Mouse (Mus musculus): ENCODE measurements at regions not wholly inside any gene's neighbourhood (a gene's known extent, or its start where the extent isn't known, plus 50 kb on each side); places are given as distances from the start of the nearest gene placed in this dataset.

DNA sequence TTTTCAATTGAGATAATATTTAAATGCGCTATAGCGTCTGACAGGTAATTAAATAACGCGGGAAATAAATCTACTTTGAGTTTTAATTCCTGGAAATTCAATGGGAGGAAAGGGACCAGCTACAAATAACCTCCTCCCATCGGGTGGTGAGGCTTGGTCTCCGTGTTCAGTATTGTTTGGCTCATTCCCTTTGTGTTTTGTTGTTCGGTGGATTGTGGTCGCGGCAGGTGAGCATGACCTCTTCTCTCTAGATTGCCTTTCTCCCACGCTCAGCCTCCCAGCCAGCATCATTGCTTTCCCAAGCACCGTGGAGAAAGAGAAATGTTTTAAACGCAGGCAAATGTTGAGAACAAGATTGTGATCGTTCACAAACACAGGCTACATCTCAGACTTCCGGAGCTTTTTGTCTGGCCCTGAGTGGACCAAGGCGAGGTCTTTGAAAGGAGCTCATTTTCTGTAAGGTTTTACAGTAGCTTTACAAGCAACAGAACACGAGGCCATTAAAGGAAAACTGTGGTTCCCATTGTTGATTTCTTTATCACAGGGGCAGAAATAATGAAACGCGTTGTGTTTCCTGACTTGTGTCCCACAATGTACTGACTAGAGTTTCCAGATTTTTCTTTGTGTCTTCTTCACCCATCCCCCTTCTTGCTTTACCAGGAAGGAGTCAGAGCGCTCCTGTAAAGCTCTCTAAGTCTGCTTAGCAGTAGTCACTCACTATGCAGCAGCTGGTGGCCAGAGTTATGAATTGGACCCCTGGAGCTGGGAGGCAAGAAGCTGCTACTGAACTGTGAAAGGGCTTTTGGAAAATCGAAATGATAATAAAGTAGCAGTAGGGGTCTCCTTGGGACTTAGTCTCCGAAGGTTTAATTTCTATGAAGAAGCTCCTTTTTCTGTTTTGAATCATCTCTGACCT is 337.7 kb downstream of the Galc start:
- DNase-seq (ENCODE audit: low spot score): no peak

DNA sequence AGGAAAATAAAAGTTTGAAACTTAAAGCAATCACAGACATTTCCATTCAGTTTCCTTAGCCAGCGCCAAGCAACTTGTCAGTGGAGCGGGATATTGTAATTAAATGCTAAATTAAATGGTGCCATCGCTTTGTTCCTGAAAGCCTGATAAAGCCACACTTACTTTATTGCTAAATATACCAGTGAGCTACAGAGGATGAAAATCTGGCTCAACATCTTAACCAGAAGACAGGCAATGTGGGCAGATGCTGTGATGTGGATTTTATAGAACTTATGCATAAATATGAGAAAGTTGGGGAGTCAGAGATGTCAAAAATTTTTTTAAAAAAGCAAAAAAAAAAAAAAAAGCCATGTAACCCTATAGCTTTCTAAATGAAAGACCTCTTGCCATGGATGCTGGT is 340.8 kb downstream of the Galc start:
- DNase-seq (ENCODE audit: low spot score): no peak

DNA sequence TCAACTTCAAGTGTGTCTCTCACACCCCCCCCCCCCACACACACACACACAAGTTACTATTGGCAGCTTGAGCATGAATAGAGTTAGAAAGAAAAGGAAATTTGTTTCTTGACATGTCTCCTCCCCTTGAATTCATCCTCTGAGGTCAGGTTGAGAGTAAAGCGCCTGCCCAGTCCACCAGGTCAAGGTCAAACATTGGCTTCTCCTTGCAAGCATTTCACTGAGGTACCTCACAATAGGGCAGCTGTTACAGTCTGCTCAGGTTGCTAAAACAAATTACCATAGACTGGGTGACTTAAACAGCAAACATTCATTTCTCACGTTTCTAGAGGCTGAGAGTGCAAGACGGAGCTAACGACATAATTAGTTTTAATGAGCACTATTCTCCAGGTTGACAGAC is 344.2 kb downstream of the Galc start:
- DNase-seq (ENCODE audit: low spot score): no peak

DNA sequence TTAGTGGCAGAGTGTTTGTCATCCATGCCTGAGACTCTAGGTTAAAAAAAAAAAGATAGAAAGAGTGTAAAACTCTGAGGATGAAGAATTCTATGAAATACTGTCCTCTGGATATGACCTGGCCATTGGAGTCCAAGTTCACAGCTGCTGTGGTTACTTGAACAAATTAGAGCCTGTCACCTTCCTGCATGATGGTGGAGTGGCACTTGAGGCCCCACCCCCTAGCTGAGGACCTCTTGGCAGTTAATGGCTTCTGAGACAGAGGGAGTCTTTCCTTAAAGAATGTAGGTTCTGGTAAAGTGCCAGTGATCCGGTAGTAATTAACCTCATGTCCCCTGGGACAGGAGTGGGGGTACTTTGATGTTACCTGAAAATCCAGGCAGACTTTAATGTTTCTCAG is 346.5 kb downstream of the Galc start:
- no peak for DNase-seq (ENCODE audit: low spot score)

DNA sequence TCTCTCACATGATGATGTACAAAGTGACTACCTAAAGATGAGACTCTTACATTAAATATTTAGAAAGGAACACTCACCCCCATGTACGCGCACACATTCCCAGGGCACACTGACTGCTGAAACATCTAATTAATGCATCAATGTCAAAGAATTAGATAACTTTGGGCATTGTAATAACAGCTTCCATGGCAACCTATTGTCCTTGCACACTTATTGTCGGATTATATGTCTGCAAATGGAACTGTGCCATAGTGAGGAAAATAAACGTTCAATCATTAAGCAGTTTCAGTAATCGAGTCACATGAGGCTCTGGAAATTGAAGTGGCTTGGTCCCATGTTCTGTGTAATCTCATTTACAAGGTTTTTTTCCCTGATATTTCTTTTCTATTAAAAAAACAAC is 360.0 kb downstream of the Galc start:
- no peak for DNase-seq (ENCODE audit: low spot score)

DNA sequence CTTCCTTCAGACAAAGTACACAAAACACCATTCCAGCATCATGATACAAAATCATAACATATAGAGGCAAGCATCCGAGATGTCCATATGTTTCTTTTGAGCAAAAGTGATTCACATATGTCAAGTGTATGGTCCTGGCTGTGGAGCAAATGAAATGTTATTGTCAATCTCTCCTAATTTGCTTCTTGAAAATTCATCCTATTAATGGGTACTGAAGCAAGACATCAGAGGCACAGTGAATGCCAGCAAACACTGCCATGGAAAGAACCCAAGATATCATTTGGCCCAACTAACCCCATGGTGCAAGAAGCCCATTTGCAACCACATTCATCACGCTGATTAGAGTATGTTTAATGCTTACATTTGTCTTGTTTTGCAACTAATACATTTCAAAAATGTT is 361.1 kb downstream of the Galc start:
- no peak for DNase-seq (ENCODE audit: low spot score)

DNA sequence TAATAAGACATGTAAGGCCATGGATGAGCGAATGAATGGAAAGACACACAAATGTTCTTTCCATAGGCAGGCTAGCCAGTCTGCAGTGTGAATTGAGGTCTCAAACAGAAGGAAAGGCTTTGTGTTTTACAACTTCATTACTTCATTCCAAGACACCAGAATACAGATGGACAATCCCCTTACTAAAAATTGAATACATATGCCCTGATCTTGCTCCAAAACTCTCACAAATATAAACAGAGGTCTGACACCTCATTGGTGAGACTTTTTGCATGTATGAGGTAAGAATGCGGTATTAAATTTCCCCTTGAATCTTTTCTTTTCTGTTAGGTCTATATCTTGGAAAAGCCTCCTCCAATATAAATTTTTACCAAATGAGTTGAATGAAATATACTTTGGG is 363.3 kb downstream of the Galc start:
- DNase-seq (ENCODE audit: low spot score): no peak

DNA sequence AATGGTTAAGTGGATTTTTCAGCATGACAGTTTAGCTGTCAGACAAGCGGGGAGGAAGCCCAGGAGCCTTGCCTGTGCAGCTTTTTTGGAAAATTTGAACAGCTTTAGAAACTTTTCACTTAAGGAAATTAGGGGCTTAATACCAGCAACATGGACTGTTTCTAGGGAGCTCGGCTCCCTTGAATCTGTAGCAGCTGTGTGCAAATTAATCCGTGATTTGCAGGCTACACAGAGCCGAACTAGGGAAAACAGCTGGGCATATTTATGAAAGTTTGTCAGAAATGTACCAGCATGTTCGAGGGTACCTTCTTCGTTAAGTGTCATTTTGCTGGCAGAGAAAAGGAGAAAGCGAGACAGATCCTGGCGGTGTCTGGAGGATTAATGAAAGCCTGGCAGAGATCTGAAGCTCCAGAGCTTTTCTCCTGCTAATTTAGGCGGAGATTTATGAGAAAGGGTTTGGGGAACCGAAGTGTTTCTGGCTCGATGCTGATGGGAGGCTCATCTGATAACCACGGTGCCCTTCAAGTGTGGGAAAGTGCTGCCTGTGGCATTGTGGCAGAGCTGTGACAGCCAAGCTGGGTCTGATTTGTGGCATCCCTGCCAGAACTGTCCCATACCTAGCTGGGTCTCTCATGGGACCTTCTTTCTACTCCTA is 370.3 kb downstream of the Galc start:
- DNase-seq (ENCODE audit: low spot score): no peak

DNA sequence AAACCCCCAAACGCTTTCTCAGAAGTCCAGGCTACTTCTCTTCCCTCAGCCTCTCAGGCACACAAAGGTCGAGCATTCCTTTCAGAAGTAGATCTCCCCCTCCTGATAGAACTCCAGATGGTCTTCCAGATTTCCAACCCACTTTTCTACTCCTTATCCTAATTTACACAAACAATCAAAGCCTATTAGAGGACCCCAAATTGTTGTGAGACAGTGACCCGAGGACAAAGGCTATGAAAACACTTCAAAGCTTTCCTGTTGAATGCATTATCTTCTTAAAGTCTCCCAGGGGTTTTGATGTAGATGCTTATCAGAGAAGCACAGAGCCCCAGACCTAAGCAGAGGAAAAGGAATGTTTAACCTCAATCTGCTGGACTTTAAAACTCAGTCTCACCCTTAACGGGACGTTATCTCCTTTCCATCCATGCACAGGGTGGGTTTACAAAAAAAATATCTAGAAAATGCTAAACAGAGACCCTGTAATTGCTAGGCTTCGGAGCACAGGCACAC is 370.9 kb downstream of the Galc start:
- no peak for DNase-seq (ENCODE audit: low spot score)

DNA sequence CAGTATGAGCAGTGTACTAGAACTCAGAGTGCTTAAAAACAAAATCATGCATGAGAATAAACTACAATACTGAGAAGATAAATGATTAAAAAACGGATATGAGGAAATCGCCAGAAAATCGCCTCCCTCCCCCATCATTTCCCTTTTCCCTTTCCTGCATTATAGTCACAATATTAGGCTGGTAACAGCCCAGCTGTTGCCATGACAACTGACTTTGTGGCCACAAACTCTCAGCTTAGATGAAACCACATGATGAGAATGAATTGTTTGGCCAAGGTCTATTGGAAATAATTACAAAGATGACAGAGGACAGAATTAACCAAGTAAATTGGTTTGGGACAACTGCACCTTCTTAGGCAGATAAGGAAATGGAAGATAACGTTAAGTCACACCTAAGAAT is 376.8 kb downstream of the Galc start:
- DNase-seq (ENCODE audit: low spot score): no peak

DNA sequence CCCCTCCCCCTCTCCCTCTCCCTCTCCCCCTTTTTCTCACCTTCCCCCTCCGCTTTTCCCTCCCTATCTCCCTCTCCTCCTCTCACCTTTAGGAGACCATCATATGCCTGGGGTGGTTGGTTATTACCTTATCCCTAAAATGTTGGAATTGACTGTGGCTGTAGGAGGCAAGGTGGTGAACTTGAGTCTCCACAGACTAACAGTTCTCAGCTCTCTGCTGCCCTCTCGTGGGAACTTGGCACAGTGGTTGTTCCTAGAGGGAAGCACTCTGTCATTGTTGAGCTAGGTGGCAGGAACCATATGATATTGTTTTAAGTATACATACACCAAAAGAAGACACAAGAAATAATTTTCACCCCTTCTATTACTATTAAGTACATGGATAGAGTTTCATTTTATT is 386.9 kb downstream of the Galc start:
- DNase-seq (ENCODE audit: low spot score): peak; percentile 78

DNA sequence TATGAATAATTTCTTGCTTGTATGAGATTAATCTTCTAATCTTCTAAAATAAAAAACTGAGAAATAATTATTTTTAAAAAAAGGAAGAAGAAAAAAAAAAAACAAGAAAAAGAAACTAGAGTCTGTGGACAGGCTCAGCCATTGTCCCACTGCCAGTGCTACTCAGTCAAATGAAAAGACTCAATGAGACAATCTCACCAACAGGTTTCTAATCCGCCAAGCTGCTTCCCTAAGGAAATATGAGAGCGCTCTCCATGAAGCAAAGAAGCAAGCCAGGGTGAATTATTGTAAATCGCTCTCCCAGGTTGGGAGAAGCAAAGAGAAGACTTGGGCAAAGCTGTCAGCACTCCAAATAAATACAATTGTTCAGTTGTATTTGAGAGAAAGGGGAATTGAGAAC is 396.3 kb downstream of the Galc start:
- no peak for DNase-seq (ENCODE audit: low spot score)

DNA sequence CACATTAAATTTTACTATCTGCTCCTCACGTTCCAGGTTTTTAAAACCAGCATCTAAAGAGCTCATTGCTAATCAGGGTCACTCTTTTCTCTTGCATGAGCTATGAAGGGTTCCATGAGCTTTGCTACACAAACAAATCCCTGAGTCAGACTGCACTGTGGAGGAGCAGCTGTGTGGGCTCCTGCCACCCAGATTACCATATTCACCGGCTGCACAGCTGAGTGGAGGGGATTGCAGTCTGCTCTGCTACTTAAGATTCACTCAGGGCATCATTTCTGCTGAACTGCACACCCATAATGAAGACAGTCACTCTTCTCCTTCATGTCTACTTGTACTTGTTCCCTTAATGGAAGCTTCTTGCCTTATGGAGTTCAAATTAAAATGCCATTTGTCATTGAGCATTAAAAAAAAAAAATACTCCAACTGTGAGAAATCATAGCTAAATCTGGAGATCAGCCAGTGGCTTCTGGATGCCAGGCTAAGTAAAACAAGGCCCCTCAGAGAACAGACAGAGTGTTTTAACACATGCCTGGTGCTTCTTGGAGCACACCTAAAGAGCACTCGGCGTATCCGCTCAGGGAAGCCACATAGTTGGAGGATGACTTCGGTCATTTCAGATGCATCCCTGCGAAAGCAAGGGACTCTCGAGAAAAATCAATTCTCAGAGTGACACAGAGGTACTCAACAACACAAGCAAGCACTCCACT is 422.9 kb downstream of the Galc start:
- DNase-seq (ENCODE audit: low spot score): peak; percentile 66

DNA sequence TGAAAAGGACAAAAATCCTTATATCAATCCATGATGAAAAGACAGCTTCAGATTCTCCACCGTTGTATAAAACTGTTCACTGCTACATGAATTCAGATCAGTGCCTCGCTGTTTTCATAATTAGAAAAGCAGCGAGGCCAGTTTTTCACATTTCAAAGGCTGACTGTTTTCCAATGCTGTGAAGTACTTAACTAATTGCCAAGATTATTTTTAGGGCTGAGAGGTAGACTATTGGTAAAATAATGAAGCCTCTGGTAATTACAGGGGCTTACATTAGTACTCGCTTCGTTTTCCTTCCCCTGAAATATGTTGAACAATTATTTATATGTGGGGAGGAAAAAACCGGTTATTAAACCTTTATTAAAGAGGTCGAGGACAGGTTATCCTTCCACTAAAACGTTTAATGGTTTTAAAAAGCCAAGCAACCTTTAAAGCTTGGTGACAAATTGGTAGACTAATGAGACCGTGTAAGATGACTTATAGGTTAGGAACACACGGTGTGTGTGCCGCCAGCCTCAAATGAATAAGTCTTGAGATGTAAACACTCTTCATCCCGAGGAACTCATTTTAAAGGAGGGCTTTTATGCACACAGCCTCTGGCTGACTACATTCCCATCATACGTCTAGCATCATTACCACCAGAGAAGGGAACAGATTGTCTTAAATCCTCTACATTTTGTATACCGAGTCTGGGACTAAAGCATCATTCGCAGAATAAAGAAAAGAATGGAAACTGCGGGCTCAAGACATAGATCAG is 465.7 kb downstream of the Galc start:
- DNase-seq (ENCODE audit: low spot score): peak; percentile 6

DNA sequence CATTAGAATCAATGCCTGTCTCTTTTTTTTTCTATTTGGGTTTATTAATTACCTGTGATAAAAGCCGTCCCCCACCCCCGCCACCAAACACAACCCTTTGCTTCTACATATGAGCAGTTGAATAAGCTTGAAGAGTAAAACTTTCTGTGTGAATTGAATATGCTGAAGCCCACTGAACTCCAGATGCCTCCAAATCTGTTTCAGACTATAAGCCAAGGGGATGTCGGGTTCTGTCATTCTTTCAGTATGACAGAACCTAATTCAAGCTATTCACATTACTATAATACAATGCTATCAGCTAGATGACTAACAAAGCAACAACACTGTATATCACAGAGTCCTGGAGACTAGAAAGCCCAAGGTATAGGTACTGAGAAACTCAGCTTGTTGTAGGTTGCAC is 475.8 kb downstream of the Galc start:
- peak; percentile 11 for DNase-seq (ENCODE audit: low spot score)

DNA sequence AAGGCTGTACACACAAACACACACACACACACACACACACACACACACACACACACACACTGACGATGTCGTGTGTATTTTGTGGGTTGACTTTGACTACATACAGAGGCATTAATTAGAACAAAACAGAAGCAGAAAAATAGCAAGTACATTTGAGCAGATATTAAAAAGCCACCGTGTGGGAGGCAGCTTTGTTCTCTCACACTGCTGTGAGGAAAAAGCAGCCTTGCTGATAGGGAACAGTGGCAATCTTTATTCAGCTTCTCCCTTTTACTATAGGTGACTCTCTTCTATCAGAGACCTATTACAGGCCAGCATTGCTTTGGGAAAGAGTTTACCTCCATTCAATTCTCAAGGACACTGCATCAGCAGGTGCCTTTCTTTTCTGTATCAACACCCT is 500.1 kb downstream of the Galc start:
- DNase-seq (ENCODE audit: low spot score): peak; percentile 31

DNA sequence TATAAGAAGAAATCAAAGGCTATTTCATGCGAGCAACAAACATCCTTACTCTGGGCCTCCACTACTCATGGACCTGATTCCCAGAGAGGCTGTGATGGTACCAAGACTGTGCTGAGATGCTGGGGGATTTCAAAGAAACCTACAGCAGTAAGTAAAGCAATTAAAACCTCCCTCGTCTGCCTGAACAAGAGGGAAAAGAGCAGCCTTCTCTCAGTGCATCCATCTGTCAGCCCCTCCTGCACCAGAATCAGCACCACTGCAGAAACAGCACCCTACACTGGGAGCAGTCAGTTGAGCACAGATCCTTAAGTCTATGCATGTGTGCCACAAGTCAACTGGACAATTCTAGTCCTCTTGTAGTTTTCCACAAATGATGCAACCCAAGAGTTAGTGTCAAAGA is 500.6 kb downstream of the Galc start:
- DNase-seq (ENCODE audit: low spot score): peak; percentile 15

DNA sequence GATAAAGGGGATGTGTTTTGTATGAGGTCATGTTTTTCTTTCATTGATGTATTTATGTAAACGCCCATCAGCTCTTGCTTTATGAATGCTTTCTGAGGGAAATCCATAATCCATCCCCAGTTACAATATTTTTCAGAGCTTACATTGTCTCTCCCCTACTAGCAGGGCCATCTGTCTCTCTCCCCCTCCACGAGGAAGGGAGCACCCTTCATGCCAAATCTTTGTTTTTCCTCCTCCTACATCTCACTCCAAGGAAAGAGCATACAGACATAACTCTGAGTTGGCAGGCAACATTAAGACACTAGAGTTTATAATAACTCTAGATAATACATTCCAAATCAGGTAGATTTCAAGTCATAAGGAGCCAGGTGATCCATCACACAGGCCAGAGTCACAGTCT is 509.1 kb downstream of the Galc start:
- DNase-seq (ENCODE audit: low spot score): peak; percentile 11

DNA sequence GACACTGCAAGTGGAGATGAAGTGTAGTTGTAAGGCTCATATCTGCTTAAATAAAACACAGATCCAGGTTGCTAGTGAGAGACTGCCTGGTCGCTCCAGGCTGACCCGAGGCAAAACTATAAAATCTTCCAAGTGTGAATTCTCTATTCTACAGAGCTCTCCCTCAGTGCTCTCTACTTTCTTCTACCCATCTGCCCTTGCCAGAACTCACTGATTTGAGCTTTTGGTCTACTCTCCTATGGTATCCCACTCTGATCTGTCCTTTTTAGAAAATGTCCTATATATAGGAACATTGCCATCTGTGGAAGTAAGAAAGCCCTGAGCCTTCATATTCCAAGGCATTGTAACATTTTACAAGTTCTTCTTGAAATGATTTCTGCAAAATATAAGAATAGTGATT is 518.3 kb downstream of the Galc start:
- no peak for DNase-seq (ENCODE audit: low spot score)

DNA sequence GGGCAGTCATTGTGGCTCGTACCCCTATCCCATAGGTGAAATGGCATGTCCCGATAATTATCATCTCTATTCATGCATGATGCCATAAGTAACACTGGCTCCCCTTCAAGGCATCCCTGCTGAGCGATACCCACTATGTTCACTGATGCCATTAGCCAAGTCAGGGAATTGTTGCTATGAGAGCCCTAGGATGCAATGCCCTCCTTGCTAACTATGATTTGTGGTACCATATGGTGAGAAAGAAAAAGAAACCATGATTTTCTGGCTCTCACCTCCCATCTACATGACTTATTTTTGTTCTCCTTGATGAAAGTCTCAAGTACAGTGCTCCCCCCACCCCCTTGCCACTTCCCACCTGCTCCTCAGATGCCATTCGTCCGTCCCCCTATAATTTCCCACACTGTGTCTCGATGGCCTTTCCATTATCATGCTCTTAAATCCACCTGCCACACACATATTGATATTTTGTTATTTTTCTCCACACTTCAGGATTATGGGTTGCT is 527.1 kb downstream of the Galc start:
- DNase-seq (ENCODE audit: low spot score): no peak

DNA sequence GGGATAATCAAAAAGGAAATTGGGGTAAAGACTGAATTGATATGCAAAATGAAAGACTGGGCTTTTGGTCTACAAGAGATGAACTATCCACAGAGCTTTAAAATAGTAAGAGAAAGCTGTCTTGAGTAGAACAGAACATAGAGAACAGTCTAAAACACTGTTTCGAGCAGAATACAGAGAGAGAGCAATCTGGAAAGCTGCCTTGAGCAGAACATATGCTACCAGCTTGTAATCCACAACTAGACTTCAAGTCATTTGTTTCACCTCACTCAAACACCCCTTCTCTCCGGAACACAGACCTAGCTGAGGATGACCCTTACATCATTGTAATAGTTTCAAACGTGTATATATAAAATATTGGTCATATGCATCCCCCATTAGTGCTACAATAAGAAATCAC is 538.7 kb downstream of the Galc start:
- DNase-seq (ENCODE audit: low spot score): no peak

DNA sequence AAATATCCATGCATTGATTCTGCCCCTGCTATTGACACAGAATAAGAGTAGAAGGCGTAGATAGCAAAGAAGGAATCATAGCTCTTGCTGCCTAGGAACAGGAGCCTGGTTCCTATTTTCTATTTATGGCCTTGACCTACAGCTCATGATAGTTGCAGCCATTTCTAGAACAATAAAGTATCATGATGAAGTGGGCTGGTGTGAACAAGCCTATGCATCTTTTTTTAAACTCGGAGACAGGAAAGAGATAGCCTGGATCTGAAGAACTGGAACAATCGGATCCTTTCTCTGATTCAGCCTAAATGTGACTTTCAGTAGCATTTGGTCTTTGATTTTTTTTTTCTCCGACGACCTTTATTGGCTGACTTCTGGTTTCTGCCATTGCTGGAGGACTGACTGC is 541.4 kb downstream of the Galc start:
- no peak for DNase-seq (ENCODE audit: low spot score)
